Mouse (Mus musculus) ES-E14 (cell line): ENCODE results near the gene Micall1.

Source experiments
- MAFK ChIP-seq: IDR thresholded peaks from 2 replicates; pipeline ENCODE4 v1.6.1; 2014; ENCODE audit warnings: mild to moderate bottlenecking, low read depth, low read length, inconsistent platforms; ENCODE audit not compliant: insufficient read depth
- ZC3H11A ChIP-seq: IDR thresholded peaks from 2 replicates; pipeline ENCODE4 v1.6.1; 2012; ENCODE audit warnings: low read depth, mild to moderate bottlenecking, inconsistent platforms, low read length, borderline replicate concordance

DNA sequence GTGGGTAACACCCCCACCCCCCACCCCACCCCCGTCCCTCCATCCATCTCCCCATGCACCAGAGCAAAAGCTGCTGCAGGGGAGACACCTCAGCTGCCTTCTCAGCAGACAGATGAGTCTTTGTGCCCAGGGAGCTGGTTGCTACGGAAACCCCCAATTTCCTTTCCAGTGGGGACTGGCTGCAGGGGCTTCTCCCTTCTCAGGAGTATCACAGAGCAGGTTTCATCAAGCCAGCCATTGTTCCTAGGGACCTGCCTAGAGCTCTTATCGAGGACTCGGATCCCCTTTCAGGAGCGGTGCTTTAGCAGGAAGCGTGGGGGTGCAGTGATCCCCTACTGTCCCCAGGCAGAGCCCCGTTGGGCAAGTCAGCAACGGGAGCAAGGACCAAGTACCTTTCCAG, 43.2 kb downstream of the Micall1 start:
- TF ChIP-seq ZC3H11A (no peak), MAFK (no peak)
